Mouse (Mus musculus) kidney, adult 2 months (tissue): ENCODE measurements around the gene Tnrc6a.

Source experiments
- CTCF ChIP-seq: fragments of 200-500 bp; conservative IDR thresholded peaks from 2 replicates; pipeline ENCODE4 v1.5.1; 2011; ENCODE audit warnings: low read depth, mild to moderate bottlenecking, control low read depth, low read length, moderate library complexity, mixed read lengths; ENCODE audit not compliant: insufficient read depth, insufficient read length
- POLR2A ChIP-seq: fragments of 200-500 bp; IDR thresholded peaks from one replicate; pipeline ENCODE4 v1.6.1; 2011; ENCODE audit warnings: low read depth, low read length, control low read depth

GRCm38 (mm10) chr7:123184891-123185290 lies 61.2 kb downstream of the Tnrc6a start:
- no peak for TF ChIP-seq CTCF
- no peak for TF ChIP-seq POLR2A
